ENCODE assay signal across 14 mouse cellular contexts in genomic region chr7:110818787-110819350, GRCm38 (mm10). TPM values are rescaled to one million over a fixed set of nuclear protein-coding genes. Genes with fewer than 3 reads are reported as not detected.
DNase-seq lines count a peak whose midpoint lies in the region; ATAC-seq and TF ChIP-seq lines count a peak whose summit lies in the region.
"Had no signal": no experiment of that assay in that cellular context is flagged by ENCODE, and none has a peak within 500 bp of the region (broad histone marks: within the 10 kb centered on the region; RNA-seq: fewer than 3 reads in every experiment).

No protein-coding gene starts in this region.

- no peaks in the 10 kb centered on the region for H3K79me2 ChIP-seq in heart, adult 2 months (replicated peaks; ENCODE audit: control insufficient read depth, insufficient read depth, low read length)

- H3K4me1 ChIP-seq in heart, adult 2 months (ENCODE audit: control insufficient read depth, insufficient read depth, low read length): peaks cover 11% of the 10 kb centered on the region
- peaks cover 7% of the 10 kb centered on the region; the same call in 1 of the 2 replicates for H3K4me1 ChIP-seq in lung, postnatal 0 days (ENCODE audit: insufficient read depth, low read depth, low read length)
- H3K4me1 ChIP-seq in lung, adult 2 months (ENCODE audit: control insufficient read depth, insufficient read depth, low read length): peaks cover 9% of the 10 kb centered on the region; the same call in 1 of the 2 replicates
- H3K4me1 ChIP-seq in forebrain, postnatal 0 days (ENCODE audit: insufficient read depth): no peaks in the 10 kb centered on the region
- H3K4me1 ChIP-seq: embryonic facial prominence, embryonic 10.5 days; forebrain, embryonic 10.5 days; midbrain, embryonic 13.5 days had no signal

- 48% methylated on average over 11 of the region's 11 CpGs for WGBS in heart, adult 2 months
- 60% methylated on average over 11 of the region's 11 CpGs for WGBS in lung, postnatal 0 days
- 58% methylated on average over 11 of the region's 11 CpGs for WGBS in lung, adult 2 months
- 91% methylated on average over 11 of the region's 11 CpGs for WGBS in forebrain, postnatal 0 days

- H3K4me2 ChIP-seq in lung, postnatal 0 days (replicated peaks; ENCODE audit: low read depth, low read length): no peak overlapping the region
- no peak overlapping the region for H3K4me2 ChIP-seq in forebrain, postnatal 0 days (ENCODE audit: low read depth)
- H3K4me2 ChIP-seq: midbrain, embryonic 13.5 days had no signal

- H3K27me3 ChIP-seq in heart, adult 2 months (ENCODE audit: control insufficient read depth, insufficient read depth, low read length): no peaks in the 10 kb centered on the region
- H3K27me3 ChIP-seq in lung, postnatal 0 days (replicated peaks; ENCODE audit: insufficient read depth, low read length): no peaks in the 10 kb centered on the region
- no peaks in the 10 kb centered on the region for H3K27me3 ChIP-seq in forebrain, postnatal 0 days (ENCODE audit: insufficient read depth, low read length)
- H3K27me3 ChIP-seq: midbrain, embryonic 13.5 days had no signal

- H3K36me3 ChIP-seq in heart, adult 2 months (ENCODE audit: control insufficient read depth, insufficient read depth, low read length): peaks cover 11% of the 10 kb centered on the region
- no peaks in the 10 kb centered on the region for H3K36me3 ChIP-seq in lung, postnatal 0 days (ENCODE audit: insufficient read depth, low read length)
- peaks cover 16% of the 10 kb centered on the region for H3K36me3 ChIP-seq in forebrain, postnatal 0 days (ENCODE audit: insufficient read depth)

- peak overlapping the region; percentile 12; the same call in 1 of the 2 replicates for H3K27ac ChIP-seq in heart, adult 2 months
- H3K27ac ChIP-seq in lung, postnatal 0 days (ENCODE audit: low read length): peak overlapping the region; percentile 4; the same call in 1 of the 2 replicates
- H3K27ac ChIP-seq in forebrain, postnatal 0 days (ENCODE audit: low read depth, low read length): no peak overlapping the region
- H3K27ac ChIP-seq: forebrain, embryonic 10.5 days; kidney, postnatal 0 days; midbrain, embryonic 13.5 days had no signal

- no peaks in the 10 kb centered on the region for H3K9me3 ChIP-seq in lung, postnatal 0 days (ENCODE audit: low read length)
- H3K9me3 ChIP-seq in forebrain, postnatal 0 days (ENCODE audit: low read length): no peaks in the 10 kb centered on the region
- H3K9me3 ChIP-seq: embryonic facial prominence, embryonic 10.5 days; forebrain, embryonic 10.5 days; midbrain, embryonic 13.5 days had no signal

- no peak for DNase-seq in heart, adult 2 months
- no peak for DNase-seq in heart, postnatal 4 days
- peak; percentile 25 for DNase-seq in lung, postnatal 0 days (ENCODE audit: low spot score)
- DNase-seq in lung, adult 2 months: no peak
- peak; percentile 61 for DNase-seq in liver
- no peak for DNase-seq in forebrain, postnatal 0 days
- no peak for DNase-seq in left cerebral cortex, postnatal 10 days (ENCODE audit: extremely low spot score in 1 of 2, low spot score in 2 of 2)
- DNase-seq: layer of hippocampus, adult 9-11 months had no signal

- no peak for TF ChIP-seq EP300 in heart, adult 2 months (IDR thresholded peaks at IDR 0.05; ENCODE audit: insufficient read depth, low read depth, low read length)
- TF ChIP-seq EP300 in lung, postnatal 0 days (IDR thresholded peaks at IDR 0.05): 0 out of 2 replicates have a peak, but pooled peaks have one; percentile 23

- intact Hi-C loops in heart, adult 2 months (cut with DNase I): no loop called here
- intact Hi-C loops in left cerebral cortex, postnatal 10 days (cut with DNase I): no loop called here

- no peak overlapping the region for H3K4me3 ChIP-seq in heart, adult 2 months
- no peak overlapping the region for H3K4me3 ChIP-seq in lung, postnatal 0 days (ENCODE audit: low read depth, low read length)
- no peak overlapping the region for H3K4me3 ChIP-seq in lung, adult 2 months (replicated peaks; ENCODE audit: extremely low read depth, low read depth, low read length)
- H3K4me3 ChIP-seq in forebrain, postnatal 0 days (ENCODE audit: low read depth, low read length): no peak overlapping the region
- H3K4me3 ChIP-seq: embryonic facial prominence, embryonic 10.5 days; forebrain, embryonic 10.5 days; midbrain, embryonic 13.5 days had no signal

- no peak for TF ChIP-seq POLR2A in heart, adult 2 months (IDR thresholded peaks at IDR 0.05; ENCODE audit: insufficient read depth, low read depth, low read length)
- TF ChIP-seq POLR2A in lung, adult 2 months (IDR thresholded peaks at IDR 0.05; ENCODE audit: borderline replicate concordance, extremely low read depth, low read depth, low read length): no peak

- no peak for TF ChIP-seq CTCF in heart, adult 2 months (IDR thresholded peaks at IDR 0.05)
- TF ChIP-seq CTCF in lung, postnatal 0 days (IDR thresholded peaks at IDR 0.05): no peak
- no peak for TF ChIP-seq CTCF in lung, adult 2 months (IDR thresholded peaks at IDR 0.05; ENCODE audit: insufficient read depth, low read length)
- no peak for TF ChIP-seq CTCF in forebrain, postnatal 0 days (IDR thresholded peaks at IDR 0.05; ENCODE audit: low read depth)

- peak; percentile 19 for ATAC-seq in lung, postnatal 0 days
- peak; percentile 71 for ATAC-seq in megakaryocyte-erythroid progenitor cell, adult 5-6 weeks (replicated peaks; ENCODE audit: low FRiP score, low TSS enrichment, poor library complexity, severe bottlenecking)
- no peak for ATAC-seq in forebrain, postnatal 0 days
- ATAC-seq: midbrain, embryonic 13.5 days had no signal

- 0 out of 2 replicates have a peak overlapping the region, but pooled peaks have one; percentile 6 for H3K9ac ChIP-seq in heart, adult 2 months (ENCODE audit: low read depth, low read length)
- no peak overlapping the region for H3K9ac ChIP-seq in lung, postnatal 0 days (replicated peaks; ENCODE audit: low read depth)
- no peak overlapping the region for H3K9ac ChIP-seq in forebrain, postnatal 0 days
- H3K9ac ChIP-seq: midbrain, embryonic 13.5 days had no signal

RNA-seq across cellular contexts. Expression of gene Rnf141, which starts 25.4 kb away (rescaled TPM):
- total RNA-seq in heart, adult 2 months (2021): 10 to 100 TPM; 33.2 to 36.4 TPM
- 19.4 and 44.3 TPM in 2 replicates for polyA plus RNA-seq in heart, adult 2 months (2012; rRNA removed)
- 10 to 100 TPM; 51.9 to 57.6 TPM for total RNA-seq in heart, postnatal 4 days (2021)
- 31.6 and 33.8 TPM in 2 replicates for polyA plus RNA-seq in lung, postnatal 0 days (2015; fragmentation: Nextera tagmentation; extraction: Ambion mirVana)
- polyA plus RNA-seq in lung, adult 2 months (2012; rRNA removed): 36.3 and 53.1 TPM in 2 replicates
- total RNA-seq in megakaryocyte-erythroid progenitor cell, adult 5-6 weeks (2014; fragmentation: Nextera tagmentation): 42.5 and 67.4 TPM in 2 replicates
- 37.1 and 54.9 TPM in 2 replicates for total RNA-seq in megakaryocyte-erythroid progenitor cell, adult 5-6 weeks (2017)
- 81.8 and 98.9 TPM in 2 replicates for total RNA-seq in forebrain, postnatal 0 days (2014; rRNA removed)
- polyA plus RNA-seq in forebrain, postnatal 0 days (2015; fragmentation: Nextera tagmentation; extraction: Ambion mirVana): 38.6 and 44.9 TPM in 2 replicates
- total RNA-seq in left cerebral cortex, postnatal 10 days (2021): 10 to 100 TPM; 80.4 to 98.7 TPM

RNA-seq across cellular contexts. Expression of gene Lyve1, which starts 44.2 kb away (rescaled TPM):
- total RNA-seq in heart, adult 2 months (2021): 10 to 100 TPM; 28.0 to 31.0 TPM
- 17.4 and 28.8 TPM in 2 replicates for polyA plus RNA-seq in heart, adult 2 months (2012; rRNA removed)
- total RNA-seq in heart, postnatal 4 days (2021): 10 to 100 TPM in 1 of 2 experiments, 1 to 10 TPM in 1; 9.0 to 10.2 TPM
- polyA plus RNA-seq in lung, postnatal 0 days (2015; fragmentation: Nextera tagmentation; extraction: Ambion mirVana): 226 and 360 TPM in 2 replicates
- polyA plus RNA-seq in lung, adult 2 months (2012; rRNA removed): 82.0 and 157 TPM in 2 replicates
- not detected in 2 replicates for total RNA-seq in megakaryocyte-erythroid progenitor cell, adult 5-6 weeks (2014; fragmentation: Nextera tagmentation)
- not detected in 2 replicates for total RNA-seq in megakaryocyte-erythroid progenitor cell, adult 5-6 weeks (2017)
- total RNA-seq in forebrain, postnatal 0 days (2014; rRNA removed): 8.4 and 12.3 TPM in 2 replicates
- 5.8 and 6.6 TPM in 2 replicates for polyA plus RNA-seq in forebrain, postnatal 0 days (2015; fragmentation: Nextera tagmentation; extraction: Ambion mirVana)
- 1 to 10 TPM; 1.2 to 2.7 TPM for total RNA-seq in left cerebral cortex, postnatal 10 days (2021)
- total RNA-seq: granulocyte monocyte progenitor cell, adult 5-6 weeks had no signal

RNA-seq across cellular contexts. Expression of gene Ampd3, which starts 50.9 kb away (rescaled TPM):
- 10 to 100 TPM; 38.9 to 43.6 TPM for total RNA-seq in heart, adult 2 months (2021)
- polyA plus RNA-seq in heart, adult 2 months (2012; rRNA removed): 29.9 and 40.4 TPM in 2 replicates
- total RNA-seq in heart, postnatal 4 days (2021): 10 to 100 TPM; 23.8 to 30.3 TPM
- polyA plus RNA-seq in lung, postnatal 0 days (2015; fragmentation: Nextera tagmentation; extraction: Ambion mirVana): 5.0 and 5.2 TPM in 2 replicates
- 21.8 and 23.5 TPM in 2 replicates for polyA plus RNA-seq in lung, adult 2 months (2012; rRNA removed)
- 66.1 and 83.1 TPM in 2 replicates for total RNA-seq in megakaryocyte-erythroid progenitor cell, adult 5-6 weeks (2014; fragmentation: Nextera tagmentation)
- total RNA-seq in megakaryocyte-erythroid progenitor cell, adult 5-6 weeks (2017): 30.8 and 52.2 TPM in 2 replicates
- 9.9 and 11.0 TPM in 2 replicates for total RNA-seq in forebrain, postnatal 0 days (2014; rRNA removed)
- 4.8 and 8.6 TPM in 2 replicates for polyA plus RNA-seq in forebrain, postnatal 0 days (2015; fragmentation: Nextera tagmentation; extraction: Ambion mirVana)
- total RNA-seq in left cerebral cortex, postnatal 10 days (2021): 10 to 100 TPM; 23.4 to 28.3 TPM

Comparison
In these comparisons a context has a peak if more than half of its experiments do, and no peak if none do; other contexts are left out.
1. DNase-seq: peak in lung, postnatal 0 days (single experiment) and liver (single experiment); none in heart, adult 2 months (0 of 2), heart, postnatal 4 days (single experiment), lung, adult 2 months (single experiment), forebrain, postnatal 0 days (single experiment) and left cerebral cortex, postnatal 10 days (0 of 2).